Mouse (Mus musculus) thymus, adult 2 months (tissue): ENCODE results near the gene Rbm38.

Experiments used
- CTCF ChIP-seq: fragments of 200-500 bp; IDR thresholded peaks from 2 replicates; pipeline ENCODE4 v1.5.1; 2012; ENCODE audit warnings: mild to moderate bottlenecking, control low read depth, low read length, moderate library complexity, borderline replicate concordance; ENCODE audit not compliant: control insufficient read depth, poor library complexity, insufficient read depth; ENCODE audit errors: extremely low read depth
- POLR2A ChIP-seq: fragments of 200-500 bp; IDR thresholded peaks from 2 replicates; pipeline ENCODE4 v1.6.1; 2012; ENCODE audit warnings: mild to moderate bottlenecking, low read length, control low read depth, moderate library complexity; ENCODE audit not compliant: control insufficient read depth, poor library complexity, insufficient read depth; ENCODE audit errors: extremely low read depth

- TF ChIP-seq CTCF (no peak), POLR2A (no peak)
Measured at GRCm38 (mm10) chr2:172982776-172983561, 37.3 kb upstream of the Rbm38 start.
